Mouse (Mus musculus): ENCODE measurements around the gene Ctrb1.
A peak's percentile ranks its signal among the peaks of the same experiment; 100 is the strongest.

Ctrb1 gene

DNA sequence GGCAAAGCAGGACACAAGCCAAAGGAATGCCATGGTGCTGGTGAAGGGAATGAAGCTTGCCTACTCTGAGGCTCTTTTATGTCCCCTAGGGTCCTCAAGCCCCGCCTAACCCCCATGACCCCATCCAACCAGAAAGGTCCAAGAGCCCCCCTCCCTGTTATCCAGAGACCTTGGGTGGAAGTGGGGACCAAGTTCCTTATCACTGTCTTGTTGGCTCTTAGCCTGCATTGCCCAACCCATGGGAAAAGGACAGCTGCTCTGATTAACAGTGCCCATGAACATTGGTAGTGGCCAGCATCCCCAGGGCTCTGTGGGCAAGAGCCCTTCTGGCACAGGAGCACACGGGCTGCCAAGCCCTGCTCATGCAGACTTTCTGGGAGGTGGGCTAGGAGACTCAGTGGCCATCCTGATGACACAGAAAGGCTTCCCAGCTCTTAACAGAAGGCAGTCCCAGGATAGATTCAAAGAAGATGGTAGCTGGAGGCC lies at the start of gene Ctrb1:
Ctrb1 (minus strand) TSS at position 51 of the 486 bp plus-strand sequence.
- no peak for DNase-seq

DNA sequence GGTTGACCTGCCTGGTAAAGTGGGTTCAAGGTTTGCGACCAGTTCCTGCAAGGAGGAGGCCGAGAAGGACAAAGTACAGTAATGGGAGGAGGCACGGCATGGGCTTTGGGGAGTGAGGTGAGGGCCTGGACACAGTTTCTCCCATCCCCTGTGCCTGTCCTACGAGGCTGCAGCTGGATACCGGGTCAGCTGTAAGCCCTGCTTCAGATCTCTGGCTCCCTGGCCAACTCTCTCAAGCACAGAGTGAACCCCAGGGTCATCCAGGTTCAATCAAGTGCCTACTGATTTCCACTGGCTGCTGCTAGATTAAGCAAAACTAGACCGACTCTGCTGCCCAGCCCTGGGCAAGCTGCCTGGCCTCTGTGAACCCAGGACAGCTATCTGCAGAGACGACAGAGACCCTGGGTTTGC lies 49.5 kb upstream of the Ctrb1 start:
- no peak for DNase-seq

DNA sequence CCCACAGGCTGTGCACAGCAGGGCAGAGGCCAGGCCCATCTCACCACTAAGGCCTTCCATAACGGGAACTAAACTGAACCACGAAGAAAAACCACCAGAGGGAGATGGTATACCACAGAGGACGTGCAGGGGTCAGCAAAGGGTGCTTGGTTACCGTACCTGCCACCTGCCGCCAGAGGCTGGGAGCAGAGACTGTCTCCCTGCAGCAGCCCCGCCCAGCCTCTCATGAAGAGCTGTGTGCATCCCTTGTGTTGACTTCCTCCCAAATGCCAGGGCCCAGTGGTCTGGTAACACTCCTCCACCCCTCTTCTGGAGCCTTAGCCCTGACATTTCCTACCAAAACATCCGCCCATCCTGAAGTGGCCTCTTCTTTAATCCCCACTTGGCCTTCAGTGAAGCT lies 48.8 kb upstream of the Ctrb1 start:
- DNase-seq: no peak

DNA sequence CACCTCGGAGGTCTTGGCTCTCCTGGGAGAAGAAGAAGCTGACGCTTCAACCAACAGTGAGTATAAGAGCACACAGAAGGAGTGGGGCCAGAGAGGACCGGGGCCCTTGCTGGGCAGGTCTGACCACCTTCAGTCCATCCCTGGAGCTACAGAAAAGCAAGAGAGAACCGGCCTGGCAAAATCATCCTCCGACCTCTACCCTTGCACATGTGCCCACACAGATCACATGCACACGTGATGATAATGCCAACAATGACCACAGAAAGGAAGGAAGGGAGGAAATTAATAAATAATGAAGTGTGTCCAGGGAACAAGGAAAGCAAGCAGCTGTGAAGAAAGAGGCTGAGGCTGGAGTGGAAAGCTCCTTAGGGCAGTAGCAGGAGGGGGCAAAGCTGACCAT lies 48.1 kb upstream of the Ctrb1 start:
- DNase-seq: no peak

DNA sequence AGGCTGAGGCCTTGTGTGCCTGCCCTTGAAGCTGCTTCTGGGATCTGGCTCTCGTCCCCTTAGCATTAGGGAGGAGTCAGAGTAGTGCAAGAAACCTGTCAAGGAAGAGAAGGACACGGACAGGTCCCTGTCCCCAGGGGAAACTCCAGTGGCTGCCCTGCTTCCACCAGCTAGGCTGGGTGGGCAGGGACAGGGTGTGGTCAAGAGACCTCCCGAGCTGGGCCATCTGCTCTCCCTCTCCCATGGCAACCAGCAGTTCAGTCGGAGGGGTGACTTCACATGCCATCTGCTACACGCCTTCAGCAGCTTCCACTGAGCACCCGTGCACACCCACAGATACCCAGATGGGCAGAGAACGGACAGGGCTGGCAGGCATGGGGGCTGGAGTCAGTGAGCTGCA lies 45.5 kb upstream of the Ctrb1 start:
- no peak for DNase-seq

DNA sequence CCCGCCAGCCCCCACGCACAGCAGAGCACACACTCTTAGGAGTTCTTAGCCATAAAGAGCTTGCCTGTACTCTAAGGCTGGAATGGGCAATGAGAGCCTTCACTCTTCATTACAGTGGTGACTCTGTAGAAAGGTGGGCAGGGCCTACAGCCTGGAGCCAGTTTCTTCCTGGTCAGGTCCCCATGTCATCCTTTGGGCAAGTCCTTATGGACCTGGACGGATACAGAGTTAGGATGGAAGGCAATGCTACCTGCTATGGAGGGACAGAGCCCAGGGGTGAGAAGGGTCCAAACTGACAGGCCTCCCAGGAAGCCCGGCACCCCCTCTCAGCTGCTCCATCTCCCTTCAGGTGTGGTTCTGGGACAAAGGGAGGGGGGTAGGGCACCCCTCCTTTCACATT lies 45.0 kb upstream of the Ctrb1 start:
- DNase-seq: no peak

DNA sequence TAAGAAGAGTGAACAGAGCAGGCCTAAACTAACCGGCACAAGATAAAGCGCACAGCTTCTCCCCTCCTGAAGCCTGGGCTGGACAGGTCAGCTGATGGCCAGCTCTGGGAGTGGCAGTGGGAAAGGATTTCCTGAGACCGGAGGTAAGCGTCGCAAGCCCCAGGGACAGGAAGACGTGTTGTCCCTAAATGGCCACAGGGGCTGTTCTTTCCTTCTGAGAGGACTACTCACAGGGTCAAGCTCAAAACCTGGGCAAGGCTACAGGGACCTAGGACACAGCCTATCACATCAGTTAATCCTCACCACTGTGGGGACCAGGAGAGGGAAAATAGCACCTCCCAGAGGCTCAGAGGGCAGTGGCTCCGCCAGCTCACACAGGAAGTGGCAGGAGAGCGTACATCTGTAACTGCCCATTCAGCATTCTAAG lies 44.5 kb upstream of the Ctrb1 start:
- DNase-seq: no peak

DNA sequence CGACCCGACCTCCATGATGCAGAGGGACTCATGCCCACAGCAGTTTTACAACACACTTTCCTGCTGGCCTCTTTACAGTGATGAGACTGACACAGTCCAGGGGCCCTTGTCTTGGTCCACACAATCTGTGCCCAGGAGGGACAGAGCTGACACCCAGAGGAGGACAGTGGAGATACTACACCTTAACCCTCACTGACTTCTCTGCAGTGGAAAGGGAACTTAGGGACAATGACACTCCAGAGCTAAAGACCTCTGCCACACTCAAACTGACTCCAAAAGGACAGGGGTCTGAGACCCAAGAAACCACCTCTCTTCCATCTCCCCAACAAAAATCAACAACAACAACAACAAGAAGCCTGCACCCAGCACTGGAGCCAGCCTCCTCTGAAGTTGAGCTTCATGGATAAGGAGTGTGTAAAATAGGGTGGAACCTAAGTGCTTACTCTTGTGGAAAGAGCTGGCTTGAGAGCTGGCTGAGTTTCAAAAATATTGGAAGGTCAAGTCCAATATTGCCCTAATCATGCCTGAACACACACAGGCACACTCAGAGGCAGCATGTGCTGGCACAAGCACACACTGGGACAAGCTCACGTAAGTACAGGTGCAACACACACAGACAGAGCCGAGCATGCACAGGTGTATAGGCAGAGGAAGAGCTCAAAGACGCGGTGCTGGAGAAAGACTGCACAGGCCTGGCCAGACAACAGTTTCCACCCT lies 43.6 kb upstream of the Ctrb1 start:
- no peak for DNase-seq

DNA sequence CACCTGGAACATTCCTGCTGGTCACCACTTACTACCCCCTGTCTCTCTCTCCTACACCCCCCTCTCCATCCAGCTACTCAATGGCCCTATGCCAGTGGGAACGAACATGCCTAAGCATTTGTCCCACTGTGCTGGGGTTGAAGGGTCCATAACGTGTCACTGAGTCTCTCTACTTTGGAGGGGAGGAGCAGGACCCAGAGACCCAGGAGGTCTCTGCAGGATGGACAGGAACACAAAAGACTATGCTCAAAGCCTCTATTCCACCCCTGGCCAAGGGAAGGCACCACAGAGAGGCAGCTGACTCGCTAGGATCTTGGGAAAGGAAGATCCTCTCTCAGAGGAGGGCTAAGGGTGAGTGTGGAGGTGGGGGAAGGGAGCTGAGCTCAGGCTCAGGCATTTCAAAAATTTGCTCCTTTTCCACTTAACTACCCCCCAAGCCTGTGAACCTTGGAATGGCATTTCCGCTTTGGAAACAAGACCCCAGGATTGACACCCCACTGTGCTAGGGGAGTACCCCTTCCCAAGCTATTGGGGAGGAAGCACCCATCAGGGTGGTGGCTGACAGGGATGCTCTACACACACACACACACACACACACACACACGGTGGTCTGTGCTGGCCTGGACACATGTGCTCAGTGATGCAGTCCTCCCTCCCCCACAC lies 42.9 kb upstream of the Ctrb1 start:
- no peak for DNase-seq

DNA sequence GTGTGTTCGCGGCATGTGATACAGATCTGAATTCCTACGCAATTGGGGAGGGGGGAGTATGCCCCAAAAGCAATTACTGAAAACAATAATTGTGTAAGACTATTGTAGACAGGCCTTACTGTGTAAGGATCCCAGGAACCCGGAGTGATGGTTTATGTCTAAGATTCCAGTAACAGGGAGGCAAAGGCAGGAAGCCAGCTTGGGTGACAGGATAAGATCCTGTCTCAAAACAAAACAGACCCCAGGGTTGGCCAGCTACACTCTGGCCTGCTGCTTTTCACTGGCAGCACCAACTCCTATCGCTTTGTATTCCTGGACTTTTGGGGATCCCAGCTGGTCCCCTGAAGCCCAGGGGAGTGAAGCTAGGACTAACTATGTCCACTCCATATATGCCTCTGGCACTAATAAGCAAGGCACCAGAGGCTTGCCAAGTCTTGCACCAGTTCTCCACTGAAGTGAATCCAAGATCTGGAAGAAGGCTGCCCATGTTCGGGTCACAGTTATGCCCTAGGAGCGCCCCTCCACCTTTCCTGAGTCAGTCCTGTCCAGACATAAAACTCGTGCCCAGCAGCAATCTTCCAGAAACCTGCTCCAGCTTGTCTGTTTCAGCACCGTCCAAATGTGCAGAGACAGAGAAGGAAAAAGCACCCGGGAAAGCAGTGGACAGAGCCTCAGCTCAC lies 41.7 kb upstream of the Ctrb1 start:
- DNase-seq: no peak

DNA sequence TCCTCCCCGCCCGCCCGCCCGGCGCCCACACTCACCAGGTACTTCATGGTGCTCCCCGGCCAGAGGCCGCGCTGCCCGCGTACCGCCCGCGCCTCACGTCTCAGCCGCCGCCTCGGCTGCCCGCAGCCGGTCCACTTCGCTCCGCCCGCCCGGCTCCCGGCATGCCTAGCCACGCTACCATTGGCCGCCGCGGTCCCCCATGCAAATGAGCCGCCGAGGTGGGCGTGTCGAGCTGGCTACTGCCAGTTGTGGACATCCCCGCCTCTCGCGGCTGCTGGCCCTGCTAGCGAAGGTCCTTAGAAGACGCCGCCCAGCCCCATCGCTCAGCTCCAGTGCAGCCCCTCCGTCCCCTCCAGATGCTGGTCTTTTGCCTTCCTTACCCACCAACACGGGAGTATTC lies 41.2 kb upstream of the Ctrb1 start:
- DNase-seq: peak; percentile 98

DNA sequence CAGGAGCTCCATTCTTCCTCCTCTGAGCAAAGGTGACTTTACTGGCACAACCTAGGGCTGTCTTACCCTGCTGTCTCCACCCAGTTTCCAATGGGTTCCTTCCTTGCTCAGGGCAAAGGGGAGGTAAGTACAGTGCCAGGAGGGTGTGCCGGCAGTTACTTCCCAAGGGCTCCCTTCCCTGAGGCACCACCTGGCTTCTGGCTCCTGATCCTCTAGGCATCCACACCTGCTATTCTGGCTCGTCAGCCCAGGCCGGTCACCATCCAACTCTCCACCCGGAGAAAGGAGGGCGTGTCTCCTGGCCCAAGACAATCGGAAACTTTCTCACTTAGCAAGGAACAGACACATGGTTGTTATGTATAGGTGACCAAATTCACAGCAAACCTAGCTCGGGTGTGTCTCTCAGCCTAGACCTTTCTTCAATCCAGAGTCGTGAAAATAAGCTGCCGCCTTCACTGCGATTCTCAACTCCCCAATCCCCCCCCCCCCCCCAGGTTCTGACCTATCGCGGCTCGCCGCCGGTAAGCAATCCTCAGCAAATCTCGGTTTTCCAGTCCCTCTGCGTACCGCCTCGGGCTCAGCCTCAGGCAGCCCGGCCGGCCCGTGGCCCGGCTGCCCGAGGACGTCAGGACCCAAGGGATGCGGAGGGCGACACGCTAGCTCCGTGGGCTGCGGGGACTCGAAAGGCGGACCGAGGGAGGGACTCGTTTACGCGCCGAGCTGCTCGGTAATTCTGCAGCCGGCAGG lies 40.6 kb upstream of the Ctrb1 start:
- DNase-seq: no peak

DNA sequence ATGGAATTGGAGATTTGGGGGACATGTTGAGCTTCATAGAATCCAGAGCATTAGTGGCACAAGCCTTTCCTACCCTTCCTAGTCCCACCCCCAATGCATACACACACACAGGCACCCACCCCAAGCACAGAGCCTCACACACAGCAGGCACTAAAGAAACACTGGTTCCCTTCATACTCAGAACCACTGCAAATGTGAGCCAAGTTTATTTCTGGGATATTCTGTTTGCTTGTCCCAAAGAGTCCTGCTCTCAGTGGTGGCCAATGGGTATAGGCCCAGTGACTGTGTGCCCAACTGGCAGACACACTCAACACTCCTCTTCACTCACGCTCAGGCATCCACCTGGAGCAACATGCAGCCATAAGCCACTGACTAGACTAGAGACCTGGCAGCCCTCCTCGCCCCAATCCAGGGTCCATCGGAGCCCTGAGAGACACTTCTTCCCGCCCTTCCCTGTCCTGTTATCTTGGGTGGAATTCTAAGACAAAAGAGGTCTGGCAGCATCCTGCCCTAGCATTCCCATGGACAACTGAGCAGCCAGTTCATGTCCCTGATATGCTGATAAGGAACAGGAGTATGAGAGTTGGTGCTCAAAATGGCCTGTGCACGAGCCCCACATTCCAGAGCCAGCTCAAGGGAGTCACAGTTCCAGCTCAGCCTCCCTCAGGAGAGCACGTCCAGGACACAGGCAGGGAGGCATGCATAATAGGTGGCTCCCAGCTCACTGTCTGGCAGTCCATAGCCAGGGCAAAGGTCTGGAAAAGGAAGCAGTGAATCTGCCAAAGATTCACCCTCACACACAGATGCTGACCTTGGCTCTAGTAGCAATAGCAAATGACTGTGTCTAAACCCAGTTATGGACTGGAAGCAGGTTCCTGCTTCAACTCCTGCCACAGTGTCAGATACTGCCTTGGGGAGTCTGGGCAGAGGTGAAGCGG lies 38.7 kb upstream of the Ctrb1 start:
- DNase-seq: no peak

DNA sequence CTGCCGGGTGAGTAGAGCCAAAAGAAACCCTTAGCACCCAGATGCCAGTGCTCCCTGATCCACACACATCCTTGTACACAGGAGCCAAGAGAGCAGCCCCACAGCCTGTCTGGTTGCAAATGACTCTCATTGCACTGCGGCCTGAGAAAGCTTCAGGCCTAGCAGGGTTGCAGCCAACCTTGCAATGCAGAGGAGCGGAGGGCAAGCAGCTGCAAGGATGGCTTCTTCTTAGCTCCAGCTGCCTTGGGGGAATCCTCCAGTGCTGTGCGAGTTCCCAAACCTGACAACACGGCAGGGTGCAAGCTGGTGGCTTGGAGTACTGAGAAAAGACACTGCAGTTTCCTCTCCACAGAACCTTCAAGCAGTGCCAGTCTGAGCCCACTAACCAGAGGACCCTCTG lies 37.7 kb upstream of the Ctrb1 start:
- no peak for DNase-seq

DNA sequence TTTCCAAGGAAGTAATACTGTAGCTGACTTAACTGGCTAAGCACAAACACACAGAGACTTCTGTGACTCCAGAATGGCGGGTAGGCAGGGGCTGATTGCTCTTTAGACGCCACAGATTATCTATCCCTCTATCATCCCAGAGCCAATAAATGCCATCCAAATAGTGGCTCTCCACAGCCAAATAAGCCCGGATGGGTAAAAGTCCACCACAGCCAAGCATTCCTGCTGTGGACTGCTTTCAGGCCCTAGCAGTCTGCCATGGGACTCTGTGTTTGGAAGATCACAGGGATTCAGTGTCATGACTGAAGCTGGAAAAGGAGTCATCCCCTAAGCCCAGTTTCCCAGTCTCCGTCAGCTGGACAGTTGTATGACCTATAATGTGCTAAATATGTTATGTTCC lies 36.7 kb upstream of the Ctrb1 start:
- DNase-seq: no peak

DNA sequence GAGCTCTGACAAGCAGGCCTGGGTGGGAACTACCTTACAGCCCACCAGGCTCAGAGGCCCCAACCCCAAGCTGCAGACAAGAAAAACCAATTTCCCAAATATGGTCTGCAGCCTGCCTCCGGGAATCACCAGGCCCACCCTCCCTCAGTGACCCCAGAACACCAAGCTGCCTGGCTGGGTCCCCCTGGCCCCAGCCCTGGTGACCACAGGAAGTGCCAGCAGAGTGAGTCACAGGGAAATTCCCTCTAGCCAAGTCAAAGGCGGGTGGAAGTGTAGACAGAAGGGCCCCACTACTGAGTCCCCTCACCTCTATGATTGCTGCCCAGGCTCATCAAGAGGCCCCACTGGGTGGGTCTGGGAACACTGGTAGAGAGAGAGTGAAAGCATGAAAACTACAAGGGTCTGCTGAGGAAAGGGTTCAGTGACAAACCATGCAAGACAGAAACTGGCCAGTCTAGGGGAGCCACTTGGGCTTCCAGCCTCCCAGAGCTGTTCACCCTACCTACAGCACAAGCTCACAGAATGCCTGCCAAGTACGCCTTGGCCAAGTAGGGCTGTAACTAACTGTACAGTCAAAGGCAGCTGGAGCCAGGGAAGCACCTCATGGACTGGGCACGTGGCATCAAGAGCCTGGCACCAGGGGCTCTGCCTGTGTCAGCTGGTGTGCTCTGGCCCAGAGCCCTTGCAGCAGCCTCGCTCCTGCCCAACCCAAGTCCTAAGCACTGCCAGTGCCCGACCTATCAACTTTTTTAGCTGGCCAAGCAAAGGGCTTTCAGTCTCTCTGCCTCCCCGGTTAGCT lies 35.5 kb upstream of the Ctrb1 start:
- DNase-seq: peak; percentile 66

DNA sequence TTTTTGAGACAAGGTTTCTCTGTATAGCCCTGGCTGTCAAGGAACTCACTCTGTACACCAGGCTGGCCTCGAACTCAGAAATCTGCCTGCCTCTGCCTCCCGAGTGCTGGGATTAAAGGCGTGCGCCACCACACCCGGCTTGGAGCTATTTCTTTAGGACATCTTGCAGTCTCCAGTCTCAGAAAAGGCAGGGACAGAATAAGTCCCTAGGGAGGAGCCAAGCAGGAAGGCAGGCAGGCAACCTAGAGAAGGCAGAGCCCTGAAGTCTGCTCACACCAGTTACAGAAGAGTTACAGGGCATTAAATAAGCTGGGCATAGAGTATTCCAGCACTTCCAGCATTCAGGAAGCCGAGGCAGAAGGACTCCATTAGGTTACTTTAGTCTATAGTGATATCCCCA lies 34.5 kb upstream of the Ctrb1 start:
- no peak for DNase-seq

DNA sequence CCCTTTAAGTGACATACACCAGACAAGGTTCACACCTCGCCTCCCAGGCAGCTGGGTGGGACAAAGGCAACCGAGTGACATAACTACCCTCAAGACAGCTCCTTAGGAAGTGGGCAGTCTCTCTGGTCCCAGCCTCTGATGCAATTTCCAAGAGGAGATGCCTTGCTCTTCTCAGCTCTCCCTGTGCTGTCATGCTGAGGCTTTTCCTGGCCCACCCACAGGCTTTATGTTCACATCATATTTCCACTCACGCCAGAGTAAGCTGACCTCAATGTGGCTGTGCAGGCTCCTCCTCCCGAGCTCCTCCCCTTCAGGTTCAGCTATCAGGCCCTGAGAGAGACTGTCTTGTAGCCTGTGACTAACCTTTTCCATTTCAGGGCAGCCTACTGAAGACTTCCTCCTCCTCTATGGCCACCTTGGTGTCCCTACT lies 29.3 kb upstream of the Ctrb1 start:
- no peak for DNase-seq

DNA sequence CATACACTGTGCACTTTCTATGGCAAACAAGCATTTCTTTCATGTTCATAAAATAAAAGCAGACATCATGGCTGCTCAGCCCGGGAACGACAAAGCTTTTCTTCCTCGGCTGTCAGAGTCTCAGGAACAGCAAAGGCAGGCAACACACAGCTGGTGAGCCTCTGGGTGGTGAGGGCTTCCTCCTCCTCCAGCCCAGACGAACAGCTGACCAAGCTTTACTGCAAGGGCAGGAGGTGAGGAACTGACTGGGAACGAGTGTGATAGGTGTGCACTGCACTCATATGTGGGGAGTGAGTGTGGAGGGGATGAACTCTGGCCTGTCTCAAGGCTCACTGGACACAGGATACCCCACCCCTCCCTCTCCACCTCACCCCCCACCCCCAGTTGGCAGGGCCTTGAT lies 28.1 kb upstream of the Ctrb1 start:
- no peak for DNase-seq

DNA sequence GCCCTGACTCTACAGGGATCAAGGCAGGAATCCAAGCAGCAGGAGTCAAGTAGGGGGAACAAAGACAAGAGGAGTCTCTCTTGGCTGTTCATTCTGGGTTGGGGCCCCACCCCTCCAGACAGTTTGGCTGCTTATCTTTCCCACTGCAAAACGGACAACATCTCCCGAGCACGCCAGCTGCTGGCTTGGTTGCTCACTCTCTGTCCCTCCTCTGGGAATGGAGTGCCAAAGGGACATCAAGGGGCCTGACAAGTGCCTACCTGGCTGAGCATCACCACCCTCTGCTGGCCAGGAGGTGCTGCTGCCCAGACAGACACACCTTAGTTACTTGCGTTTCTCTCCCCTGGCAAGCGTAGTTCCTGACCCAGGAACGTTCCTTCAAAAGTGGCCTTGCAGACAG lies 27.1 kb upstream of the Ctrb1 start:
- peak; percentile 44 for DNase-seq

DNA sequence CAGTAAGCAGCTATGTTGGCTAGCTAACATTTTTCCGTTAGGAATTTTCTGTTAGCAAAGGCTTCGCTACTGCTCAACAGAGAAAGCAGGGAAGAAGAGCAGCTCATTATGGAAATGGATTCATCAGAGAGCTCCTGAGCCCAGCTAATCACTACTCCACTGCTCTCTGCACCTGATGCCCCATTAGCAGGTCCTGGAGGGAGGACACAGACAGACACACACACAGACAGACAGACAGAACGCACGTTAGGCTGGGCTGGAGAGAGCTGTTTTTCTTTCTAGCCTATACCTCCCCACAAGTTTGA lies 26.6 kb upstream of the Ctrb1 start:
- no peak for DNase-seq

Data from lung, postnatal 14 days (tissue).